Mouse (Mus musculus) bone marrow, adult 2 months (tissue): Measurements from ENCODE around the gene Tom1l2.

Experiments used
- CTCF ChIP-seq: fragments of 200-500 bp; IDR thresholded peaks from 2 replicates; pipeline ENCODE4 v1.5.1; 2011; ENCODE audit warnings: low read length, control low read depth; ENCODE audit not compliant: control insufficient read depth, insufficient read depth
- POLR2A ChIP-seq: fragments of 200-500 bp; IDR thresholded peaks from 2 replicates; pipeline ENCODE4 v1.6.1; 2011; ENCODE audit warnings: low read depth, mild to moderate bottlenecking, control low read depth, low read length, borderline replicate concordance; ENCODE audit not compliant: control insufficient read depth

- TF ChIP-seq POLR2A (peak; percentile 30; the same call in 1 of the 2 replicates), CTCF (no peak)
These were observed 142.4 kb downstream of the Tom1l2 start for GRCm38 (mm10) chr11:60210305-60210724.
